Mouse (Mus musculus): ENCODE measurements around the gene Ntn1.

Gene Ntn1

GRCm38 (mm10) chr11:68171973-68172647 is 228.5 kb downstream of the Ntn1 start:
- DNase-seq: no peak

- DNase-seq: no peak
Observed at GRCm38 (mm10) chr11:68168427-68168826, 232.2 kb downstream of the Ntn1 start.

- DNase-seq: no peak
Observed at GRCm38 (mm10) chr11:68164408-68164807, 236.2 kb downstream of the Ntn1 start.

- DNase-seq: no peak
Observed at GRCm38 (mm10) chr11:68159867-68160266, 240.8 kb downstream of the Ntn1 start.

All from thymus, postnatal 36 days (tissue).